Mouse (Mus musculus): ENCODE measurements around the gene Sertad1.

DNA sequence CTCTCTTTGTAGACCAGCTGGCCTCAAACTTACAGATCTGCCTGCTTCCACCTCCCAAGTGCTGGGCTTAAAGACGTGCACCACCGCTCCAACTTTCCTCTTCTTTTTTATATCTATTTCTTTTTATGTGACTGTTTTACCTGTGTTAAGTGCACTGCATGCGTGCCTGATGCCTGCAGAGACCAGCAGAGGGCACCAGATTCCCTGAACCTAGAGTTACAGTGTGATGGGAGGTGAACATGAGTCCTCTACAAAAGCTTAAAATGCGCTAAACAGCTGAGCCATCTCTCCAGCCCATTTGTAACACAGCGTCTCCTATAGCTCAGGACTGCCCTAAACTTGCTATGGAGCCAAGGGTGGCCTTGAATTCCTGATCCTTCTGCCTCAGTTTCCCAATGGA lies 49.2 kb upstream of the Sertad1 start:
- TF ChIP-seq POLR2AphosphoS5 (IDR thresholded peaks at IDR 0.05; ENCODE audit: insufficient replicate concordance, low read depth, low read length) (no peak), TAL1 (conservative IDR thresholded peaks at IDR 0.05; ENCODE audit: low read depth, low read length) (no peak), CTCF (IDR thresholded peaks at IDR 0.05; ENCODE audit: low read depth, low read length) (peak; percentile 58), GATA1 (IDR thresholded peaks at IDR 0.05; ENCODE audit: borderline replicate concordance, low read length) (no peak)

All from G1E (cell line).